Mouse (Mus musculus): ENCODE measurements at regions not wholly inside any gene's neighbourhood (a gene's known extent, or its start where the extent isn't known, plus 50 kb on each side); places are given as distances from the start of the nearest gene placed in this dataset.

GRCm38 (mm10) chr2:162712394-162712793, 51.4 kb upstream of the Ptprt start:
- H3K9ac ChIP-seq (ENCODE audit: low read length) = no peak overlapping the region
- WGBS = 82% methylated on average over 9 of the region's 9 CpGs
- no peaks in the 10 kb centered on the region for H3K27me3 ChIP-seq (ENCODE audit: control insufficient read depth, insufficient read depth, low read length)
- H3K36me3 ChIP-seq (ENCODE audit: control insufficient read depth, insufficient read depth) = no peaks in the 10 kb centered on the region
- H3K27ac ChIP-seq (ENCODE audit: low read length) = no peak overlapping the region
- no peaks in the 10 kb centered on the region for H3K9me3 ChIP-seq (replicated peaks; ENCODE audit: control insufficient read depth, low read length)
- H3K4me2 ChIP-seq (ENCODE audit: low read depth, low read length) = no peak overlapping the region
- no peak for ATAC-seq (replicated peaks; ENCODE audit: extremely low read depth, insufficient read depth, low FRiP score)
- H3K4me3 ChIP-seq (ENCODE audit: low read length) = no peak overlapping the region
- H3K4me1 ChIP-seq (ENCODE audit: control insufficient read depth, insufficient read depth, low read length) = no peaks in the 10 kb centered on the region

Measured in heart, embryonic 16.5 days (tissue).